Mouse (Mus musculus): Measurements from ENCODE around the gene Gm1123.
A peak's percentile ranks its signal among the peaks of the same experiment; 100 is the strongest.

Gene Gm1123

DNA sequence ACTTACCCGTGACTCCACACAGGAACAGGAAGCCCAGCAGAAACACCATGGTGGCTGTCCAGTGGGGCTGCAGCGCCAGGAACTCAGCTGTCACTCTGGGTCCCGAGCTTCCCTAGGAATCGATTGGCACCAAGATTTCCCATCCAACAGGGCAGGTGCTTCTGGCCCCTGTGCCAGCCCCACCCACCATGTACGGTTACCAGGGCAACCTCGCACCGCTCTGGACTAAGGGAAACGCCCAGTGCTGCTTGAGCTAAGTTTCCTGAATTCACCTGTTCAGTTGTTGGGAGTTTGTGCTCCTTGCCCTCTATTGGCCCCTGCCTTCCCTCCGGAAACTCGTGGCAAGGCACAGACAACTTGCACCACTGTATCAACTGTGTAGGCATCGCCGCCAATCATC, at the start of gene Gm1123:
Gm1123 (minus strand) TSS at position 141 of the 400 bp plus-strand sequence.
- ATAC-seq (ENCODE audit: insufficient number of reproducible peaks, low FRiP score, low TSS enrichment), result no peak

GRCm38 (mm10) chr9:99081718-99082117, 46.2 kb upstream of the Gm1123 start:
- ATAC-seq (ENCODE audit: insufficient number of reproducible peaks, low FRiP score, low TSS enrichment), result no peak

DNA sequence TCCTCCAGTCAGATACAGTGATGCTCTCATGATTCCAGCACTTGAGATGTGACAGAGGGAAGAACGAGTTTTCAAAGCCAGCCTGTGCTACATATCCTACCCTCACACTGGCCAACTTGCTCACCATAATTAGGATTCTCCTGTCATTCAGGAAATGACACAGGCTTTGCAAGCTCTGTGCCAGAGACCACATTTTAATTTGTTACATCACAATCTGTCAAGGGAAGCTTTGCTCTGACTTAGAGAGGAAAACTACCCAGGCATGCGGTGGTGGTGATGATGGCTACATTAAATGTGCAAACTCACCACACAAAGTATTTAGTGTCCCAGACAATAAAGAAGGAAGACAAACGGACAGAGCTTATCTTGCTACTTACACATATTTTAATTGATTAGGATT, 45.8 kb upstream of the Gm1123 start:
- ATAC-seq (ENCODE audit: insufficient number of reproducible peaks, low FRiP score, low TSS enrichment), result no peak

DNA sequence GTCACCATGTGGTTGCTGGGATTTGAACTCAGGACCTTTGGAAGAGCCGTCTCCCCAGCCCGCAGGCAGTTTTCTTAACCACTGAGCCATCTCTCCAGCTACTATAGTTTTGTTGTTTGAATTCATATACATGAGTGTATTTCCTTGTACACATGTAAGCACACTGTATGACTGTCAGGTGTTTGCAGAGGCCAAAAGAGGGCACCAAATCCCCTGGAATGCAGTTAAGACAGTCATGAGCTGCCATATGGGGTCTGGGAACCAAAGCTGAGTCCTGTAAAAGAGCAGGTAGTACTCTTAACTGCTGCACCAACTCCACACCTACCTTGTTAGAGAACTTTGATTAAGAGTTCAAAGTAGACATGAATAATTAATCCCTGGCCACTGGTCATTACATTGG, 45.1 kb upstream of the Gm1123 start:
- ATAC-seq (ENCODE audit: insufficient number of reproducible peaks, low FRiP score, low TSS enrichment), result no peak

- no peak for ATAC-seq (ENCODE audit: insufficient number of reproducible peaks, low FRiP score, low TSS enrichment)
Observed at GRCm38 (mm10) chr9:99074462-99074861, 38.9 kb upstream of the Gm1123 start.

DNA sequence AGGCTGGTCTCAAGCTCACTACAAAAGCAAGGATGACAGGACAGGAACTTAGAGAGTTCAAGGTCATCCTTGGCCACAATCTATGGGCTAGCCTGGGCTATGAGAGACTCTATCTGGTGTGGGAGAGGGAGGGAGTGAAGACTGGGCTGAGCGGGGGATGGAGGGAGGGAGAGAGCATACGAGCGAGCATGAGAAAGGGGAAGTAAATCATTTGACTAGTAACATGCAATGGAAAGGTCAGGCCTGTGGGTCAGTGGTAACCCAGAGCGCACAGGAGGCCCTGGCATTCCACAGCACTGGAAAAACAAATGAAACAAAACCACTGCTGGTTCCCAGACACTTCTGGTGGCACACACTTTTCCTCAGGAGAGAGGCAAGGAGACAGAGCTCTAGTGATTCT, 37.0 kb upstream of the Gm1123 start:
- no peak for ATAC-seq (ENCODE audit: insufficient number of reproducible peaks, low FRiP score, low TSS enrichment)

DNA sequence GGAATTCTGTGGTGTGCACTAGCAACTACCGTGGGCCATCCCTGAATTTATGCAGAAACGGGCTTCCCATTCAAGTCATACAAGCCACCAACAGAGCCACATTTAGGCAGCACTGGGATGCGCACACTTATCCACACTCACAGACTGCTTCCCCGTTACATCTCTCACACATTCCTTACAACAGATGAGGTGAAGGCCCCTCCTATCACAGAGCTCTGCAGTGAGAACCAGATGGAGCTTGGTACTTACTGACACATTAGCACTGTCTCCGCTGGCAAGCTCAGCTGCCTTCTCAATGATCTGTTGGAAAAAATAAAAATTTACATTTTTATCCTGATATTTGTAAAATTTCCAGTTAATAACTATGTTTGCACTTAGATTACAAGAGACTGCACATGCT, 29.8 kb upstream of the Gm1123 start:
- ATAC-seq (ENCODE audit: insufficient number of reproducible peaks, low FRiP score, low TSS enrichment), result no peak

- no peak for ATAC-seq (ENCODE audit: insufficient number of reproducible peaks, low FRiP score, low TSS enrichment)
Observed at GRCm38 (mm10) chr9:99064216-99064615, 28.7 kb upstream of the Gm1123 start.

GRCm38 (mm10) chr9:99062544-99062943, 27.0 kb upstream of the Gm1123 start:
- peak; percentile 69; the same call in 1 of the 2 replicates for ATAC-seq (ENCODE audit: insufficient number of reproducible peaks, low FRiP score, low TSS enrichment)

- no peak for ATAC-seq (ENCODE audit: insufficient number of reproducible peaks, low FRiP score, low TSS enrichment)
Observed at GRCm38 (mm10) chr9:99057751-99058150, 22.2 kb upstream of the Gm1123 start.

GRCm38 (mm10) chr9:99049760-99050159, 14.2 kb upstream of the Gm1123 start:
- no peak for ATAC-seq (ENCODE audit: insufficient number of reproducible peaks, low FRiP score, low TSS enrichment)

DNA sequence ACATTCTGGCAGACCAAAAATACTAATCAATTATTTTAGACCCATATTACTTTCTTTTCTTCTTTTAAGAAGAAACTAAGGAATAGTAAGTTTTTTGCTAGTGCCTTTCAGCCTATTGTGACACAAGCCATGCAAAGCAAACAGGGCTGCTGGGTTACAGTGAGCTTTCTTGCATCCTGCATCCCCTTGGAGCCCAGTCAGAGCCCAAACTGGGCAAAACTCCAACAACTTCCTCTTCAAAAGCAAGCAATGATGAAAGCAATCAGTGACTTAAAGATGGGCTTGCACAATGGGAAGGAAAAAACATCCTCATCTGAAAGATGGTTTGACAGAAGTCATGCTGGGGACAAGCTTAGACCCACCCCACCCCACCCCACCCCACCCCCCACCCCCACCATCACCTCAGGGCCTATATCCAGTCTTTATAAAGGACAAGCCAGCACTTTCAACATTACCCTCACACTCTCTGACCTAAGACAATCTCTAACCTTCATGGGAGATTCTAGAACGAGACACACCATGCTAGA, 13.3 kb upstream of the Gm1123 start:
- ATAC-seq (ENCODE audit: insufficient number of reproducible peaks, low FRiP score, low TSS enrichment), result no peak

GRCm38 (mm10) chr9:99044761-99045160, 9.2 kb upstream of the Gm1123 start:
- peak; percentile 56 for ATAC-seq (ENCODE audit: insufficient number of reproducible peaks, low FRiP score, low TSS enrichment)

DNA sequence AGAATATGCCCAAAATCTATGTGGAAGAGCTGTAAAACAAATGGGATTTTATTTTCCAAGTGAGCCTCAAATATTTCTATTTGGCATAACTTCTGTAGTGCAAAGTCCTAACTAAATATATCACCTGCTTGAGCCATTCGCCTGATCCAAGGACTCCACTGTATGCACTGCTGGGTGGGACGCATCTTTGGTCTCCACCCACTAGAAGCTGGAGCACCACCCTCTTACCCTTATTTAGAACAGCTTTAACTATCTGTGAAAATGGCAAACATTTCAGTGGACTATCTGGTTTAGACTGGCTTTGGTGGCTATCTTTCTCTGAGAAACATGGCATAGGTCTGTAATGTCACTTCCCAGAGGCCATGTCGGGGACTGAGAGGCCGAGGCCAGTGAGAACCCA, 7.1 kb upstream of the Gm1123 start:
- no peak for ATAC-seq (ENCODE audit: insufficient number of reproducible peaks, low FRiP score, low TSS enrichment)

GRCm38 (mm10) chr9:99041994-99042393, 6.5 kb upstream of the Gm1123 start:
- ATAC-seq (ENCODE audit: insufficient number of reproducible peaks, low FRiP score, low TSS enrichment), result no peak

GRCm38 (mm10) chr9:99034111-99034510, 1.4 kb downstream of the Gm1123 start:
- no peak for ATAC-seq (ENCODE audit: insufficient number of reproducible peaks, low FRiP score, low TSS enrichment)

DNA sequence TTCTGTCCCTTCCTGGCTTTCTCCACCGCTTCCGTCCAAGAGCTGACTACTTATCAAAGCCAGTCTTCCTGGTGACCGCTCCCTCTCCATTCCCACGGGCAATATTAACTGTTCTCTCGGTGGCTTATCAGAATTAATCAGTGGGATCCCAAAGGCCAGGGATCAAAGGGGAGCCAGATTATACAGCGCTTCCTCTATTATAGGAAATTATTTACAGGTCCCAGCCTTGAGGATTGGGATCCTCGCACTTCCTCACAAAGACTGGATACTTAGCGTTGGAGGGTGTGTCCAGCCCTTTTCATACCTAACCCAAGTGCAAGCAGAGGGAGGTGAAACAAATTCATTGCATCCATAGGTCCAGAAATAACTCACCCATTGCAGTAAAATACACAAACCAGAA, 3.5 kb downstream of the Gm1123 start:
- no peak for ATAC-seq (ENCODE audit: insufficient number of reproducible peaks, low FRiP score, low TSS enrichment)

- ATAC-seq (ENCODE audit: insufficient number of reproducible peaks, low FRiP score, low TSS enrichment), result no peak
Observed at GRCm38 (mm10) chr9:99021751-99022150, 13.8 kb downstream of the Gm1123 start.

- ATAC-seq (ENCODE audit: insufficient number of reproducible peaks, low FRiP score, low TSS enrichment), result no peak
Observed at GRCm38 (mm10) chr9:99021166-99021565, 14.3 kb downstream of the Gm1123 start.

DNA sequence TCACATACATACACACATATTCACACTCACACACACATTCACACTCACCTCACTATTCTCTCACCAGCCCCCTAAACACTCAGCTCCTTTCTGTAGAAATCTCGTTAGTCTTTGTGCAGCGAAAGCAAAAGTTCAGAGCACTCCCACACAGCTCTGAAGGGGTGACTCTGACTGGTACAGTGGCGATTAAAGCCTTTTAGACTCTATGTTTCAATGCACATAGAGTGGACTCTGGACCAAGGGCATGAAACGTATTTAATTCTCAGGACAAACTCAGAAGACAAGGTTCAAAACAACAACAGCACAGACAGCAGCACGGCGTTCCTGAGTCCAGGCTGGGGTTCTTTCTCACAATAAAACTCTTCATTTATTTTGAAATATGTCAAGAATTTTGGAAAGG, 17.8 kb downstream of the Gm1123 start:
- ATAC-seq (ENCODE audit: insufficient number of reproducible peaks, low FRiP score, low TSS enrichment), result no peak

DNA sequence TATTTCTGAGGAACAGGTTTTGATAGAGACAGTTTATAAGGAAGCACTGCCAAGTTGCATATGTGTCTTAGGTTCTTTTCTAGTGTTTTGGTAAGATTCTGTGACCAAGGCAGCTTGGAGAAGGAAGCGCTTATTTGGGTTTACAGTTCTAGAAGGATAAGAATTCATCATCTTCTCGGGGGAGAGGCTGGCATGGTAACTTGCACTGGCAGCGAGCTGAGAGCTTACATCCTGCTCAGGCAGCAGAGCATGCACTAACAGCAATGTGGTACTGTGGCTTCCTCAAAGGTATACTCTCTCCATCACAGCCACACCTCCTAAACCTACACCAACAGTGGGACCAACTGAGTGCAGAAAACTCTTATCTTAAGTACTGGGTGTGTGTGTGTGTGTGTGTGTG, 18.8 kb downstream of the Gm1123 start:
- ATAC-seq (ENCODE audit: insufficient number of reproducible peaks, low FRiP score, low TSS enrichment), result no peak

DNA sequence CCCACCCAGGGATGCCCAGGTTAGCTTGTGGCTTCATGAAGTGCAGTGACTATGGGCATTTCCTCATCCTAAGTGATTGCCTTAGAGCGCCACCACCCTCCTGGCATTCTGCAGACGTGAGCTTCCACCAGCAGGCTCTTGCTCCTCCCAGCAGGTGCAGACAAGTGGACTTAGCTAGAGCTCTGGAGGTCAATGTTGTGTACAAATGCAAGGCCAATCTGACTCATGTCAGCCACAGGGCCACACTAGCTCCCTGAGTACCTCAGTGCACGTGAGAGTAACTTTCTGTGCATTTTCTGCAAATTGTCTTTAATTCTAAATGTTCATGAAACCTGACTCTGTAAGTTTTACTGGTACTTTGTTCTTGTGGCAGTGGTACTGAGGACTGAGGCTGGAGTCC, 19.2 kb downstream of the Gm1123 start:
- no peak for ATAC-seq (ENCODE audit: insufficient number of reproducible peaks, low FRiP score, low TSS enrichment)

DNA sequence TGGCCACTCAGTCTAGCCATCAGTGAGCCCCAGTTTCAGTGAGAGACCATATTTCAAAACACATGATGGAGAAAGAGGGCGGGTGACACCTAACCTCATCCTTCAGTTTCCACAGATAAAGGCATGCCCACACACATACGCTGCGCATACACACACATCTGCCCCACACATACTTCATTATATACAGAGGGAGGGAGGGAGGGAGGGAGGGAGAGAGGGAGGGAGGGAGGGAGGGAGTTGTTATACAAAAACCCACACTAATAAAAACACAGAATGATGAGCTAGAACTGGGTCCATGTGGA, 25.7 kb downstream of the Gm1123 start:
- no peak for ATAC-seq (ENCODE audit: insufficient number of reproducible peaks, low FRiP score, low TSS enrichment)

All from cerebellum, adult (tissue).